ENCODE assay signal across 8 mouse cellular contexts in genomic region chr9:60718284-60718683, GRCm38 (mm10). TPM values are rescaled to one million over a fixed set of nuclear protein-coding genes. Genes with fewer than 3 reads are reported as not detected.
DNase-seq lines count a peak whose midpoint lies in the region; ATAC-seq and TF ChIP-seq lines count a peak whose summit lies in the region.
"Had no signal": no experiment of that assay in that cellular context is flagged by ENCODE, and none has a peak within 500 bp of the region (broad histone marks: within the 10 kb centered on the region; RNA-seq: fewer than 3 reads in every experiment).

No protein-coding gene starts in this region.

- 62% methylated on average over 3 of the region's 3 CpGs for WGBS in embryonic facial prominence, embryonic 14.5 days
- WGBS in liver, embryonic 14.5 days (ENCODE audit: insufficient replicate concordance): 58% methylated on average over 3 of the region's 3 CpGs

- no peak overlapping the region for H3K4me3 ChIP-seq in ES-E14 (ENCODE audit: insufficient read depth in 1 of 2, low read depth in 1 of 2, low read length in 2 of 2, poor library complexity in 1 of 2, severe bottlenecking in 1 of 2)
- no peak overlapping the region for H3K4me3 ChIP-seq in embryonic facial prominence, embryonic 14.5 days (ENCODE audit: low read depth, low read length)
- no peak overlapping the region for H3K4me3 ChIP-seq in liver, embryonic 14.5 days (ENCODE audit: insufficient read depth in 1 of 2, low read depth in 2 of 2, low read length in 2 of 2)
- H3K4me3 ChIP-seq: hindbrain, embryonic 15.5 days had no signal

- no peaks in the 10 kb centered on the region for H3K36me3 ChIP-seq in ES-E14 (ENCODE audit: control insufficient read depth, insufficient read depth, low read length, poor library complexity, severe bottlenecking)
- no peaks in the 10 kb centered on the region for H3K36me3 ChIP-seq in embryonic facial prominence, embryonic 14.5 days (ENCODE audit: control insufficient read depth, insufficient read depth, low read length)
- H3K36me3 ChIP-seq in liver, embryonic 14.5 days (replicated peaks; ENCODE audit: control insufficient read depth, insufficient read depth, low read depth): no peaks in the 10 kb centered on the region
- H3K36me3 ChIP-seq: hindbrain, embryonic 15.5 days had no signal

- no peak for TF ChIP-seq EP300 in liver, embryonic 14.5 days (IDR thresholded peaks at IDR 0.05; ENCODE audit: low read depth)

- intact Hi-C loops in left cerebral cortex, postnatal 10 days (cut with DNase I): no loop called here
- intact Hi-C loops in left cerebral cortex, postnatal 36 days (cut with DNase I): no loop called here

- no peaks in the 10 kb centered on the region for H3K9me3 ChIP-seq in ES-E14 (ENCODE audit: control insufficient read depth, insufficient read depth, low read depth, low read length)
- no peaks in the 10 kb centered on the region for H3K9me3 ChIP-seq in embryonic facial prominence, embryonic 14.5 days (ENCODE audit: control insufficient read depth, low read length)
- H3K9me3 ChIP-seq in liver, embryonic 14.5 days (ENCODE audit: control insufficient read depth, low read length): no peaks in the 10 kb centered on the region
- H3K9me3 ChIP-seq: hindbrain, embryonic 15.5 days had no signal

- peak; percentile 29 to 52 for DNase-seq in left cerebral cortex, postnatal 10 days (ENCODE audit: extremely low spot score in 1 of 2, low spot score in 2 of 2)
- no peak for DNase-seq in left cerebral cortex, postnatal 36 days (ENCODE audit: low spot score in 2 of 2)
- peak; percentile 42 for DNase-seq in ES-E14 (ENCODE audit: low read depth, low spot score)
- DNase-seq in adrenal gland, adult 2 months: peak; percentile 58
- peak; percentile 29 for DNase-seq in embryonic facial prominence, embryonic 14.5 days (ENCODE audit: low spot score)
- DNase-seq in liver, embryonic 14.5 days (ENCODE audit: low read depth in 3 of 3, low spot score in 3 of 3): peak in 1 of 3 experiments; percentile 11
- DNase-seq in thymus, postnatal 14 days: peak; percentile 64

- no peak overlapping the region for H3K4me2 ChIP-seq in embryonic facial prominence, embryonic 14.5 days (ENCODE audit: low read depth, low read length)
- no peak overlapping the region for H3K4me2 ChIP-seq in liver, embryonic 14.5 days (ENCODE audit: low read depth)
- H3K4me2 ChIP-seq: hindbrain, embryonic 15.5 days had no signal

- in situ Hi-C loops in ES-E14 (cut with MboI; ENCODE audit: low sequenced_read_pairs in 2 of 2, unreplicated experiment in 2 of 2): no loop called here

- H3K27ac ChIP-seq in ES-E14 (ENCODE audit: insufficient read depth, low read depth, low read length, poor library complexity, severe bottlenecking): no peak overlapping the region
- H3K27ac ChIP-seq in embryonic facial prominence, embryonic 14.5 days (replicated peaks; ENCODE audit: low read depth, low read length): no peak overlapping the region
- H3K27ac ChIP-seq in liver, embryonic 14.5 days: no peak overlapping the region
- H3K27ac ChIP-seq: hindbrain, embryonic 15.5 days had no signal

- no peaks in the 10 kb centered on the region for H3K4me1 ChIP-seq in ES-E14 (ENCODE audit: control insufficient read depth in 2 of 2, insufficient read depth in 2 of 2, low read length in 2 of 2, poor library complexity in 1 of 2)
- no peaks in the 10 kb centered on the region; the same call in 1 of the 2 replicates for H3K4me1 ChIP-seq in embryonic facial prominence, embryonic 14.5 days (ENCODE audit: control insufficient read depth, insufficient read depth, low read length)
- H3K4me1 ChIP-seq in liver, embryonic 14.5 days (replicated peaks; ENCODE audit: control insufficient read depth in 2 of 2, insufficient read depth in 2 of 2, low read length in 1 of 2): no peaks in the 10 kb centered on the region

- peak; percentile 64 for TF ChIP-seq CTCF in liver, embryonic 14.5 days (IDR thresholded peaks at IDR 0.05; ENCODE audit: low read depth)

- no peak for ATAC-seq in embryonic facial prominence, embryonic 14.5 days (ENCODE audit: low read depth)
- no peak for ATAC-seq in liver, embryonic 14.5 days (ENCODE audit: insufficient read depth)

- H3K27me3 ChIP-seq in embryonic facial prominence, embryonic 14.5 days (replicated peaks; ENCODE audit: control insufficient read depth, insufficient read depth, low read length): no peaks in the 10 kb centered on the region
- H3K27me3 ChIP-seq in liver, embryonic 14.5 days (ENCODE audit: control insufficient read depth, insufficient read depth, low read length): peaks cover 3% of the 10 kb centered on the region
- H3K27me3 ChIP-seq: hindbrain, embryonic 15.5 days had no signal

- H3K9ac ChIP-seq in ES-E14 (ENCODE audit: insufficient read depth, low read depth, low read length, poor library complexity, severe bottlenecking): no peak overlapping the region
- no peak overlapping the region for H3K9ac ChIP-seq in embryonic facial prominence, embryonic 14.5 days (ENCODE audit: low read depth, low read length)
- H3K9ac ChIP-seq in liver, embryonic 14.5 days (replicated peaks): no peak overlapping the region
- H3K9ac ChIP-seq: hindbrain, embryonic 15.5 days had no signal

TF ChIP-seq in ES-E14, 5 proteins besides CTCF, POLR2A, EP300 and RAD21:
- TF ChIP-seq CHD2 (IDR thresholded peaks at IDR 0.05; ENCODE audit: low read depth, low read length) (no peak), ZNF384 (IDR thresholded peaks at IDR 0.05; ENCODE audit: low read depth, low read length) (no peak), HCFC1 (IDR thresholded peaks at IDR 0.05; ENCODE audit: borderline replicate concordance, insufficient read depth, low read length) (no peak), ZC3H11A (IDR thresholded peaks at IDR 0.05; ENCODE audit: borderline replicate concordance, low read depth, low read length) (no peak), MAFK (IDR thresholded peaks at IDR 0.05; ENCODE audit: insufficient read depth, low read depth, low read length) (no peak)

RNA-seq across cellular contexts. Expression of gene Larp6, which starts 5.5 kb away (rescaled TPM):
- total RNA-seq in left cerebral cortex, postnatal 10 days (2021): 10 to 100 TPM; 32.2 to 34.1 TPM
- 10 to 100 TPM; 39.2 to 41.5 TPM for total RNA-seq in left cerebral cortex, postnatal 36 days (2021)
- total RNA-seq in ES-E14 (2012; rRNA removed): 0.16 and 0.62 TPM in 2 replicates
- total RNA-seq in adrenal gland, adult 2 months (2021): 1 to 10 TPM; 2.0 to 3.6 TPM
- 1.4 and 1.5 TPM in 2 replicates for polyA plus RNA-seq in adrenal gland, adult 2 months (2012; rRNA removed)
- 3.3 and 4.7 TPM in 2 replicates for polyA plus RNA-seq in embryonic facial prominence, embryonic 14.5 days (2014; fragmentation: Nextera tagmentation; extraction: Ambion mirVana)
- polyA plus RNA-seq in liver, embryonic 14.5 days (2012; rRNA removed): 0.02 TPM in 2 replicates
- polyA plus RNA-seq in liver, embryonic 14.5 days (2014; fragmentation: Nextera tagmentation; extraction: Ambion mirVana): not detected in 2 replicates

RNA-seq across cellular contexts. Expression of gene Lrrc49, which starts 30.3 kb away (rescaled TPM):
- total RNA-seq in left cerebral cortex, postnatal 10 days (2021): 10 to 100 TPM; 71.6 to 71.7 TPM
- 10 to 100 TPM; 84.4 to 85.6 TPM for total RNA-seq in left cerebral cortex, postnatal 36 days (2021)
- total RNA-seq in ES-E14 (2012; rRNA removed): 3.4 and 3.7 TPM in 2 replicates
- 10 to 100 TPM; 13.8 to 15.7 TPM for total RNA-seq in adrenal gland, adult 2 months (2021)
- 2.8 and 2.9 TPM in 2 replicates for polyA plus RNA-seq in adrenal gland, adult 2 months (2012; rRNA removed)
- 20.4 and 22.9 TPM in 2 replicates for polyA plus RNA-seq in embryonic facial prominence, embryonic 14.5 days (2014; fragmentation: Nextera tagmentation; extraction: Ambion mirVana)
- 0.45 and 0.54 TPM in 2 replicates for polyA plus RNA-seq in liver, embryonic 14.5 days (2012; rRNA removed)
- 0.66 and 0.72 TPM in 2 replicates for polyA plus RNA-seq in liver, embryonic 14.5 days (2014; fragmentation: Nextera tagmentation; extraction: Ambion mirVana)

Comparison
In these comparisons a context has a peak if more than half of its experiments do, and no peak if none do; other contexts are left out.
1. DNase-seq: peak in left cerebral cortex, postnatal 10 days (2 of 2), ES-E14 (single experiment), adrenal gland, adult 2 months (single experiment), embryonic facial prominence, embryonic 14.5 days (single experiment) and thymus, postnatal 14 days (single experiment); none in left cerebral cortex, postnatal 36 days (0 of 2).
2. RNA of gene Larp6, which starts 5.5 kb away (total RNA-seq): 39.2 to 41.5 TPM in left cerebral cortex, postnatal 36 days and 32.2 to 34.1 TPM in left cerebral cortex, postnatal 10 days; 2.0 to 3.6 TPM in adrenal gland, adult 2 months and 0.16 to 0.62 TPM in ES-E14; every median in the first group is over 4 times any median in the second.
3. RNA of gene Lrrc49, which starts 30.3 kb away (total RNA-seq): 84.4 to 85.6 TPM in left cerebral cortex, postnatal 36 days and 71.6 to 71.7 TPM in left cerebral cortex, postnatal 10 days; 13.8 to 15.7 TPM in adrenal gland, adult 2 months and 3.4 to 3.7 TPM in ES-E14; every median in the first group is over 4 times any median in the second.